Mouse (Mus musculus) CD4-positive helper T cell, adult 2 months (primary cell): ENCODE measurements around the gene Maml3.

ENCODE experiments used
- DNase-seq: peaks from one replicate; pipeline ENCODE4 v3.0.0-alpha.2; 2012; ENCODE audit warnings: low read depth, missing footprints, low spot score

Maml3 gene

DNA sequence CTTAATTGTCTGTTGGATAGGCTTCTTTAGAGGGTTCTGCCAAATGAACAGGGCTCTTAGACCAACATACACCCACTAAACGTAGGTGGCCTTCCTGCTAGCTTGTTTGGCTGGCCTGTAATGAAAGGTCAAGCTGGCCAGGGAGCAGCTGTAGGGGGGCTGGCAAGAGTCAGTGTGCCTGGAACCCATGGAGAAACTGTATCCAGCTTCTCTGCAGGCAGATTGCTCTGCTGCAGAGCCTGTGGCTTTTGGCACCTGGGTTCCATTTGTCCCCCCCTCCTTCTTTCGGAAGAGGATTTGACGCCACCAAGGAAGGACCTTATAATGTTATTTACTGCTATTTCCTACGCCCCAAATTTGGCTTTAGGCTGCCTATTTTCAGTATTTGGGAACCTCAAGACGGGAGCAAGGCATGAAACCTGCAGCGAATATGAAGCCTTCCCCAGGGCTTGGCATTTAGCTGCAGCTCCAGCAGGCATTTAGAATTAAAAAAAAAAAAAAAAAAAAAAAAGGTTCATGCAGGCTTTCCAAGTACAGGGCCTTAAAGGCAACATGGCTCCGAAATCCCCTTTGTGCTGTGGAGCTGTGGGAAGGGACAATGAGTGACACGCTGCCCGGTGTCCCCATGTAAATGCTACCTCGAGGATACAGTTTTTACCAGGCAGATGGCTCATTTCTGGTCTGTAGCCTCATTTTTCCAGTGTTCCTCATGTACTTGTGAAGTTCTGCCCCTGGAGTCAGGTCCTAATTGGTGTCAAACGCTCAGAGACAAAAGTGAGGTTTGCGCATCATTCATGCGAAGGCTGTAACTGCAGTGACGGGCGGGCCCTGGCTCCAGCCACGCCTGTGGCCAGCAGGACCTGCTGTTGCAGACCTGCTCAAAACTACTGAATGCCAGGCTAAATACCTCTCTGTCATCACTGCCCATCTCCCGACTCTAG lies 356.2 kb downstream of the Maml3 start:
- no peak for DNase-seq

DNA sequence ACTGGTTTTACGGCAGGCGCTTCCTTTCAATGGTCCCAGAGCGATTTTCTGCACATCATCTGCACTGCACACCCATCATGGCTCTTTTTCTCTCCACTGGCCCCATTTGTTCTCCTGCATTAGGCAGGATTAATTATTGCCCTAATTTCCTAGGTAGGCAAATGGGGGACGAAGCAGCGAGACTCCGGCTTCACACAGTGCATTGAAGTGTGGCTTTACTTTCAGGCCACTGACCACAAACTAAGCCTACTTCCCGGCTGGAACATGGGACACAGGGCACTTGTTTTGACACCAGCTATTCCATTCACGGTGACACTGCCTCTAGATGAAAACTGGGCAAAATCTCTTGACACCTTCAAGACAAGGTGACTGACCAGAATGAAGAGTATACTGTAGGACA lies 358.1 kb downstream of the Maml3 start:
- DNase-seq: no peak

DNA sequence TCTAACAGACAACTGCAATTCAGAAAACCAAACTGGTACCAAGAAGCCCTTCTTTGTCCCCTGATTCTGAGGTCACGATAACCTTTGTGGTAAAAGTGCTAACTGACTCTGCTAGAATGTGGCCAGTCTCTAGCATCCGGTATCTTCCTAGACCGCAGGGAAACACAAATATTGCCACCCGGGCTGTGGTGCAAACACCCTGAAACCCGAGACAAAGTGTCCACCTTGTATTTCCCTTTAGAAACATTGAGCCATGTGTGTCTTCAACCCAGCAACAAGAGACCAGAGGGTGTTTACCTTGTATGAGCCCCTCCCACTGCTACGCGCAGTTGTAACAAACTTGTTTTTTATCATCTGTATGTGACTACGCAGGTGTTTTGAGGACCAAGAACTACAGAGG lies 359.7 kb downstream of the Maml3 start:
- peak; percentile 68 for DNase-seq

DNA sequence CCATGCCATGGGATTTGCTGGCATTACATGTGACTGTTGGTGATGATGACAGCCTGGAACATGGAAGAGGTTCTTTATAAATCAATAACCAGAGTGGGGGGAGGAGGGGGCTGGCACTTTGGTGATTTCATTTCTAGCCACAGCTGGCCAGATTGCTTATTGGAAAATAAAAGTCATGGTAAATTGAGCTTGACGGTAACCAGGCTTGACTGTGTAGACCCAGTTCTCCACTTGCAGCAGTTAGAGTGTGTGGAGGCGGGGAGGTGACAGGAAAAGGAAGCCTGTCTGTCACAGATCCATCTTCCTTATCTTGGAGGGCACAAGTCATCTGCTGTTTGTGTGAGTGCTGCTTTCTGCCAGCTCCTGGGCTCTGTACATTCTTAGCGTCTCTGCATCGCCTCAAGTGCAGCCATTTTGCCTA lies 360.5 kb downstream of the Maml3 start:
- peak; percentile 43 for DNase-seq

DNA sequence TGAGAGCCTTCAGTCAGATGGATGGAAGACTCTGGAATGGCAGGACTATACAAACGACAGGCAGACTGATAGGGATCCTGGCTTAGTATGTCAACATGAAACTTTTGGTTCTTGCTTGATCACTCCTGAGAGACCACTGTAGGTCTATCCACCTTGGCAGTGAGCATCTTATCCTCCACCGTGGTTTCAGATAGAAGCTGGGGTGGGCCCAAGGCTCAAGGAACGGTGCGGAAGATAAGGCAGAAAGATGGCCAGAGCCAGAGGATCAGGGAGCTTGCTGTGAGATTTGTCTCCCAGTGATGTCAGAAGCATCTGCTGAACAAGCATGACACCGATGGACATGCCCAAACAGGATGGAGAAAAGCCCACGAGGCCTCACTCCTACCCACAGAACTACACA lies 362.5 kb downstream of the Maml3 start:
- DNase-seq: no peak

DNA sequence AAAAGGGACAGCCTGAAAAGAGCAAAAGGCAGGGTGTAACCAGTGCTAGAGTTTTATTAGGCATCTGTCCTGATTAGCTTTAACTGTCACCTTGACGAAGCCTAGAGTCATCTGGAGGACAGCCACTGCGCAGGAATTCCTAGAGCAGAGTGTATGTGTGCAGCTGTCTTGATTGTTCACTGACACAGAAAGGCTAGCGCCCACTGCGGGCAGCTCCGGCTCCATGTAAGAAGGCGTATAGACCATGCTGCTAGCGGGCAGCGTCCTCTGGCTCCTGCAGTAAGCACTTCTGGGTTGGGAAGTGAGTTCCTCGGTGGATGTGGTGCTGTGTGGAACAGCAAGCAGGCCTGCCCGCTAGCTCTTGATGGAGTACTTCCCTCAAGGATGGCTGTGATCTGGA lies 363.1 kb downstream of the Maml3 start:
- no peak for DNase-seq

DNA sequence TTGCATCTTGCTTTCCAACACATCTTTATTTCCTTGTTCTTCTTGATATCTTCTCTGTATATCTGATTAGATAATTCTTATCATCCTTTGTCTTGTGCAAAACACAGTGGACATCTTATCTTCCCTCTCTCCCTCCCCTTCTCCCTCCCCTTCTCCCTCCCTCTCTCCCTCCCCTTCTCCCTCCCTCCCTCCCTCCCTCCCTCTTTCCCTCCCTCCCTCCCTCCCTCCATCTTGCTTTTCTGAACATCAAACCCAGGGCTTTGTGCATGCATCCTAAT lies 365.1 kb downstream of the Maml3 start:
- DNase-seq: no peak

DNA sequence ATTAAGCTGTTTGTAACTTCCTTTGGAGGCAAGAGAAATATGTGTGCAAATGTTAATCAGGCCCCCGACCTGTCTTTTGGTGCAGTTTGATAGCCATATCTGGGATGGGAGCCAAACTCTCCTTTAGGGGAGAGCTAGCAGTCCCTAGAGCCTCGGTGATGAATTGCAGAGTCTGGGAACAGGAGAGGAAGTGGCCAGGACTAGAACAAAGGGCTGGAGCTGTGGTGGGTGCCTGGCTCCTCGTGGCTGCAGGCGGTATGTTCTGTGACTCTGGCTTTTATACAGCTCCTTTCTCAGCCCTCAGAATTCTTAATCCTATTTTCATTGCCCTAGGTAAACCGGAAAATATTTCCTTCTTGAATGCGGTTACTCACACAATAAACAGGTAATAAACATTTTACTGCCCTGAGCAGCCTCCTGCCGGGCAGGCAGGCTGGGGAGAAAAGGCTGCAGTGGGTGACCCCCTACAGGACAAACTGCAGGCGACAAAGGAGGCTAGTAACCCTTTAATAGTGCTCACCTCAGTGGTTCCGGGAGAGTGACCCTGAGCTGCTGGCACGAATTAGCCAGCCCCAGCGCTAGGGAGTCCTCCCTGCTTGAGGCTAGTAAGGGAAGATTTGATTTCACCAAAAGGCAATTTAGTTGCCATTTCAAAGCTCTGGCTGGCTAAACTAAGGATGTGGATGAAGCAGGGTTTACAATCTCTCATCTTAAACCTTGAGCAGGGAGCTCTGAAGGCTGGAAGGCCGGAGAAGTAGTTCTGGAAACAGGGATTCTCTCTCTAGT lies 365.6 kb downstream of the Maml3 start:
- no peak for DNase-seq

DNA sequence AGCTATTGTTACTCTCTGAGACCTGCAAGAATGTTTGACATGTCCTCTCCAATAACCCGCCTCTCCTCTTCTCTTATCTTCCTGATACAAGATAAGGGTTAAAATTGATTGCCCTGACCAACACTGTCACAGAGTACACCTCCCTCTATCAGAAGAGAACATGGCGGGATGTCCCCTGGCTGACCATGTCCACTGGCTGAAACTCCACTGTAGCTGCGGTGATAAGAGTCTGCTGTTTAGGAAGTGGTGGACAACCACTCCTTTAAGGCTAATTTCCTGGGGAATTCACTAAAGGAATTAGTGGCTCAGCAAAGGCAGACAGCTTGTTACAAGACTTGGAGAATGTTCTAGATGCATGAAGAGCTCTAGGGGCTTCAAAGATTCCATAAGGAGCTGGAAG lies 371.2 kb downstream of the Maml3 start:
- DNase-seq: no peak

DNA sequence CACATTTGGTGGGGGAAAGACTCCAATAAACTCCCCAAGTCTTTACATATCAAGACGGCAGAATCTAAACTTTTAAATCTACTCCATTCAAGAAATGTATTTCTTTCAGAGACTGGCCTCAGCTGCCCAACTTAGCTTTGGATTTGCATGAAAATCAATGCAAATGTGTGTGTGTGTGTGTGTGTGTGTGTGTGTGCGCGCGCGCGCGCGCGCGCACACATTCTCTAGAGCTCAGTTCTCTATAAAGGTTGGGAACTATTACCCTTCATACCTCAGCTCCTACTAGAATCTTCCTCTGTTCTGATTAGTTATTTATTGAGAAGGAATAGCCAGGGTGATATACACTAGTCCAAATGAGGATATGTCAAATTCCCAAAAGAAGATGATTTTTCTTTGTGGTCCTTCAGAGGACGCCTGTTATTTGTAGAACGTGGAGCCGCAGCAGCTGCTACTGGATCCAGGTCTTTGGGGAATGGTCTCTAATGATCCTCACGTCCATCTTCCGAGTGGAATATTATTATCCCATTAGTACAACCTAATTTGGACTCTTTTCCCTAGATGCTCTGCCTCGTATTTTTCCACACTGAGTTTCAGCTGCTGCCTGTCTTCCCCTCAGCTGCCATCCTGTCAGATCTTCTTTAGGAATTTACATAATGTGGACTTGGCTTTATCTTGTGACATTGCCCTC lies 372.8 kb downstream of the Maml3 start:
- DNase-seq: no peak

DNA sequence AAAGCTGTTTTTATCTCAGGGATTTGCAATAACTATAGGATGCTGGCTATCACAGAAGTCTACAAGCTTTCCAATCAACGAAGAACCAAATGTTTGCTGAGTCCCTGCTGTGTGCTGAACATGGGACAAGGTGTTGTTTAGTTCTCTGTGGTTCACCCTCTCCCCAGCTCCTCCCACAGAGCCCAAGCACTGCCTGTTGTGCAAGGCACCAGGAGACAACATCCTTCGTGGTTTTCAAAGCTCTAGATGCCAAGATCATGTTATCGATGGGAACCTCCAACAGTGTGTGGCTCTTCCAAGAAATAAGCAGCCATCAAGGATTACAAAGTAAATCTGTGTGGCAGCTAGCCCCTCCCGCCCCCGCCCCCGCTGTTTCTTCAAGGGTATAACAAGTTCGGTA lies 374.2 kb downstream of the Maml3 start:
- DNase-seq: no peak

DNA sequence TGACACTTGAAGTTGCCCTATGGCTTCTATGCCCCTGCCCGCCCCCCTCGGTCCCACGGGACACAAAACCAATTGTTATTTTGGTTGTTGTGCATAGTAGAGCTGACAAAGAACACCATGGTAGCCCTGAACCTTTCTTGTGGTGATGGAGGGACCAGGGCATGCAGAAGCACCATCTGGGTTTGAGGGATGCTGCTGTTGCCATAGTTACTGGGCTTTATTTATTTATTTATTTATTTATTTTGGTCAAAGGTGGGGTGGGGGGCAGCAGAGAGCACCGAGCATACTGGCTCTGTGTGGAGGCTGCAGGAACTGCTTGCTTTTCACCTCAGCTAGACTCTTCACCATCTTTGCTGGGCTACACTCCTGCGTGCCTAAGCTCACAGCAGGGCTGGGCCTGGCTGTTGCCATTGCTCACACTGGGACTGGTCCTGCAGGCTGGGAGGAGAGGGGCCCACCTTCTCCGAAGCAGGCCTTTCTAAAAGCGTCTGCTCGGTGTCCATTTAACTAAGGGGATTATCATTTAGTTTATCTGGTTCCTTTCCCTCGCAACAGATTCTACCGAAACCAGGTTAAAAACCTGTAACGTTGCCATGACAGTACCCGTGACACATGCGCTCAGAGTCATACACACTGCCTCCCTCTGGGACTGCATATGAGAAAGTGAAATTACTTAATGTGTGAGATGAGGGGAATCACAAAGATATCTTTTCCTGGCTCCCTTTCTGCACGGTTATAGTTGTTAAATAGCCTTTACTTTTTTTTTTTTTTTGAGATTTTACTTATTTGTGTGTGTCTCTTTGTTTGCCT lies 375.6 kb downstream of the Maml3 start:
- DNase-seq: no peak

DNA sequence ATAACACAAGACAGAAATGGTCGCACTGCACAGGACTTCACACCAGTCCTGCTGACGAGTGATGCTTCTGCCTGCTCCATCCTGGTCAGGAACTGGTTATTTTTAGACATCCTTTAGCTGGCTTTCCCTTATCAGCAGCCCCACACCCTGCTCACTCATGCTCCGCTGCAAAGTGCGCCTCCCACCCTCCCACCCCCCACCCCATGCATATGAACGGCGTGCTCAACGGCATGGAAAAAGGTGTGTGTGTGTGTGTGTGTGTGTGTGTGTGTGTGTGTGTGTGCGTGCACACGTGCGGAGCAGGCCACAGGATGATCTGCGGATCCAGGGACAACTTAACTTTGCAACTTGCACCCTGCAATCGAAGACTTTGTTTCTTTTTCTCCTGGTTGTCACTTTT lies 376.4 kb downstream of the Maml3 start:
- DNase-seq: no peak

DNA sequence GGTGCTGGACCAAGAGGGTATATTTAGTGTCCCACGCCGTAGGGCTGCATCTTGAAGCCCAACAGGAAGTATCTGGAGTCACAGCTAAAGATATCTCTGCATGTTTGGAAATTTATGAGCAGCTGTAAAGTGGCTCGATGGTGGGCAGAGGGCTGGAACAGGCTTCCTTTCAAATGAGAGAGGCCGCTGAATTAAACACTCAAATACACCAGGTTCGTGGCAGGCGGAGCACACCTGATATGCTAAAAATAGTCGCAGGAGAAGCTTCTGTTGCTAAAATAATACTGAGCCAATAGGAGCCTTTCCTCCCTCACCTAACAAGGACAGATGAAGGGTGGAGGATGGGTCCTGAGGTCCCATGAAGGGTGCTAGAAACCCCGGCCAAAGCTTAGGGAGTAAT lies 376.9 kb downstream of the Maml3 start:
- no peak for DNase-seq

DNA sequence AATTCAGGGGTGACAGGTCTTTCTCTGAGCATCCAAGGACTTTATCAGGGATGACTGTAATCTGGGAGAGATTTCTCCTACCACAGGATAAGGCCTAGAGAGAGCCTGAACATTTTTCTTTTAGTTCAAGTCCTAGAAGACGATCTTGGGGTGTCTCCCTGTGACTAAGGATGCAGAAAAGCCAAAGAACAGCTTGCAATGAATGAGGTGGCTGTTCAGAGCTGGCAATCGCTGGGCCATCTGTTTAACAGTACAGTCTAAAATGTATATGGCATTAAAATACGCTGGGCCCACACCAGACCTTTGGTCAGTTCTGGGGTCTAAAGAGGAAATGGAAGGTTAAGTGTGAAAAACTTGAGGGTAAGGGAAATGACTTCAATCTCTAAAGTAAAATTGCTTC lies 377.4 kb downstream of the Maml3 start:
- no peak for DNase-seq

DNA sequence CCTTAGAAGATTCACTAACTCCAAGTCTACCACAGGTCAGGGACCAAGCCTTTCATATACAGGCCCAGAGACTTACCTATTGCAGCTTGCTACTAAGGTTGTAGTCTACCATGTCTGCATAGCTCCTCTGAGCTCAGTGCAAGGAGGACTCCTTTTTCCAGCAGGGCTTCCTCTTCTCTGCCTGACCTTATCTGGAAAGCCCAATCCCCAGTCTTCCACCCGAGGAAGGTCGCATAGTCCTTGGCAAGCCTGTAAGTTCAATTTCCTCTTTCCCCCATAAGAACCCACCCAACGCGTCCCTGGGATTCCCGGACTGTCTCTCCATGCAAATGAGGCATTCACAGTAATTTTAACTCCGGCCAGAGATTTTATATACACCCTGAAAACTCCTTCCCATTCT lies 378.6 kb downstream of the Maml3 start:
- DNase-seq: no peak

DNA sequence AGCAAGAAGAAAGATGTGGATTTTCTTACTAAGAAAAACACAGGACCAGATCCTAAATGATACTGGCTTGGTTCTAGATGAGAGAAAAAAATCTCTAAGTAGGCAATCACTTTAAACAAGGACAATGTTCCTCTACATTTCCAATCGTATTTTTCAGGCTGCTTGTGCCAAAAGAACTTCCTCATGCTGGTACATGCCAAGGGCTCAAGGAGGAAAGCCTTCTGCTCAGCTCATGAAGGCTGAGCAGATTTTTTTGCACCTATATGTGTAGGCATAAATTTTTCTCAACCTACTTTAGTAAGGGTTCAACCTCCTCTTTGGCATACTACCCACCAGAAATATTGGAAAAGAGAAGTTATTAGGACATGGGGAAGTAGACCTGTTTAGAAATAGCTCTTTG lies 384.9 kb downstream of the Maml3 start:
- no peak for DNase-seq

DNA sequence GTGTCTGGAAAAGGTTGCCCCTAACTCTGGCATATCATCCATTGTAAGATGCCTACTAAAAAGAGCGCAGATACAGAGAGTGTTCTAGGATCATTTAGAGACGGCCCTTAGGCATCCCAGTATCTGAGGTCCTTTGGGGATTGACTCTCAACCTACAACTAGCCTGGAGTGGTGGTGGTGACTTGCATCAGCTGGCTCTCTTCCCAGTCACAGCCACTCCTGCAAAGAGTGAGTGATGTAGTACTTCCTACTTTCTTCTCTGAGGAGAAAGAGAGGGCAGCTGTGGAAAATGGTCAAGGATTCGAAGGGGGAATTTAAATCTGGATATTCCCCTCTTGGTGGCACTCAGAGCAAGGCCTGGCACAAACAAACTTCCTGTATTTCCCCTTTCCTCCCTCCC lies 385.5 kb downstream of the Maml3 start:
- DNase-seq: no peak

DNA sequence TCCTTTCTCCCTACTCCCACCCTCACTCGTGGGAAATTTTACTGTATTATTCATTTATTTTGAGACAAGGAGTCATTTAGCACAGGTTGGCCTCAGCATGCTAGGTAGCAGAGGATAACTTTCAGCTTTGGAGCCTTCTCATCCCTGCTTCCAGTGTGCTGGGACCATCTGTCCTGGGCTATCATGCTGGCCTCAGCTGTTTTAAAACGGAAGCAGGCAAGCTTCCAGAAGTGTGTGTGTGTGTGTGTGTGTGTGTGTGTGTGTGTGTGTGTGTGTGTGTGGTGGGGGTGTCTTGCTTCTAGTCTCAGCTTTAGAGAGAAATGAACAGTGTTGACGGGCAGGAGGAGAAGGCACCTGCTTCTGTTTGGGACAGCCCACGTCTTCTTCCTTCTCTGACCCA lies 387.0 kb downstream of the Maml3 start:
- no peak for DNase-seq

DNA sequence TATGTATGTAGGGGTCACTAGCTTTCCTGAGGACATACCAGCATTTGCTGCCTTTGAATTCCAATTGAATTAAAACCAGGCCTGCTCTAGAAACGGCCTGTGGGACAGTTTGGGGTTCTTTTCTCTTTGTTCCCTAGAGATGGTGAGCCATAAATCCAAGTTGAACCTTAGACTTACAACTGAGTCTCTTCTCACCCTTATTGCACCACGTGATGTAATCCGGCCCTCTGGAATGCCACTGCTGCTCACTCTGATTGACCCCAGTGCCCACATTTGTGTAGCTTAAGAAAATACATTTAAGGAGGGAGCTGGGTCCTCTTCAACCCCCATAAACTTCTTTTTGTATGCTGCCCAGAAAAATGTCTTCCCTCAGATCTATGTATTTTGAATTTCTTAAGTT lies 387.4 kb downstream of the Maml3 start:
- DNase-seq: no peak

DNA sequence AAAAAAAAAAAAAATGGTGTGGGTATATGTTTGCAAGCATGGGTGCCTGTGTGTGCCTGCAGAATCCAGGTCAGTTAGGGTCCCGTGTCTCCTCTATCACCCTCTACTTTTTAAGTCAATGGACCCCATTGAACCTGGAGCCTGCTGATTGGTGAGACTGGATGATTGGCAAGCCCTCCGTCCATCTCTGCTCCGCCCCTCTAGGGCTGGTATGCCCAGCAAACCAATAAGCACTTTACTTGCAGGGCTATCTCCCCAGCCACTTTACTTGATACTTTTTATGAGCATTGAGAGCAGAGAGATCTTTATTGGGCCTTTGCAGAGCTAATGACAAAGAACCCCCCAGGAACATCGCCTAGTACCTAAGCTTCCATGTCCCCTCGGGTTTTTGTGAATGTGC lies 390.4 kb downstream of the Maml3 start:
- no peak for DNase-seq

DNA sequence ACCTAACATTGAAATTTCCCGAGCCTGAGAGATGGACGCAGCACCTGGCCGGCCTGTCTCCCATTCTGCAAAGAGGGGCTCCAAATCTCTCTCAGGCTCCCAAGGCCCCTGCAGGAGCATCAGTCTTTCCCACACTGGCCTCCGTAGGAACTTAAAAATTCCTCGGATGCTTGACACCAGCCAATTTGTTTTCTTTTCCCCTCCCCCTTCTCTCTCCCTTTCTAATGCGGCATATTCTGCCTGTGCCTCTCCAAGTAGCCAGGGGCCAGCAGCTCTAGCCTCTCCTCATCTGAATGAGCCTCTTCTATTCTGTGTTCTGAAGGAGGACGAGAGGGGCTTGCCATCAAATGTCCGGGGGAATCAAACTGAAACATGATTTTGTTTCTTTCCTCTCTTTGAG lies 391.6 kb downstream of the Maml3 start:
- no peak for DNase-seq
